ENCODE assay signal across 11 mouse cellular contexts in the genomic region with DNA sequence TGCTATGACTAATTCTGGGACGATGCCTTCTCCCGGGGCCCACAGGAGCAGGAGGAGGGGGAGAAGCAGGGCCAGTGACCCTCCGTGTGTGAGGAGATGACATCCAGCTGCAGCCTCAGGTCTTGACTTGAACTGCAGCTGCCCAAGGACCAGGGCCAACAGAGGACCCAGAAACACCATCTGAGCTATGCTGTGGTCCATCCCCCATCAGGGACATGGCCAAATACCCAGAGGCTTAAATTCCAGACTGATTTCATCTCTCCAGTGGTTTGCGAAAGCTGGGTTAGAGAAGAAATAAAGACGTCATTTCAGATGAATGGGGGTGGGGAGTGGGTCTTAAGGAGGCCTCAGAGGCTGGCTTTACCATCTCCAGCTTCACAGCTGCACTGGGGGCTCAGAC. TPM values are rescaled to one million over a fixed set of nuclear protein-coding genes. Genes with fewer than 3 reads are reported as not detected.
DNase-seq lines count a peak whose midpoint lies in the region; ATAC-seq and TF ChIP-seq lines count a peak whose summit lies in the region.
"Had no signal": no experiment of that assay in that cellular context is flagged by ENCODE, and none has a peak within 500 bp of the region (broad histone marks: within the 10 kb centered on the region; RNA-seq: fewer than 3 reads in every experiment).

No protein-coding gene starts in this region.

- H3K4me3 ChIP-seq in ES-Bruce4 (ENCODE audit: low read depth, low read length), result no peak overlapping the region
- H3K4me3 ChIP-seq in lung, embryonic 14.5 days (ENCODE audit: low read depth, low read length), result no peak overlapping the region
- no peak overlapping the region for H3K4me3 ChIP-seq in midbrain, embryonic 13.5 days (replicated peaks)
- H3K4me3 ChIP-seq: forebrain, embryonic 15.5 days; midbrain, embryonic 12.5 days had no signal

- H3K9ac ChIP-seq in ES-Bruce4 (ENCODE audit: low read depth, poor library complexity, severe bottlenecking), result no peak overlapping the region
- no peak overlapping the region for H3K9ac ChIP-seq in lung, embryonic 14.5 days
- no peak overlapping the region for H3K9ac ChIP-seq in midbrain, embryonic 13.5 days (replicated peaks)
- H3K9ac ChIP-seq: forebrain, embryonic 15.5 days; midbrain, embryonic 12.5 days had no signal

- no peaks in the 10 kb centered on the region for H3K9me3 ChIP-seq in ES-Bruce4 (replicated peaks; ENCODE audit: control insufficient read depth, insufficient read depth, low read length, poor library complexity, severe bottlenecking)
- no peaks in the 10 kb centered on the region for H3K9me3 ChIP-seq in lung, embryonic 14.5 days (ENCODE audit: low read depth, low read length)
- H3K9me3 ChIP-seq in midbrain, embryonic 13.5 days, result no peaks in the 10 kb centered on the region
- H3K9me3 ChIP-seq: forebrain, embryonic 15.5 days; midbrain, embryonic 12.5 days had no signal

- peak; percentile 90 for ATAC-seq in lung, embryonic 14.5 days (ENCODE audit: insufficient read depth)
- no peak for ATAC-seq in midbrain, embryonic 13.5 days
- ATAC-seq: forebrain, embryonic 15.5 days had no signal

- WGBS in lung, embryonic 14.5 days, result 16% methylated on average over 5 of the region's 5 CpGs
- WGBS in midbrain, embryonic 13.5 days, result 50% methylated on average over 5 of the region's 5 CpGs

- peak; percentile 61 for DNase-seq in adipocyte (ENCODE audit: low spot score)
- DNase-seq in heart, postnatal 25 days (ENCODE audit: low spot score), result peak; percentile 47
- peak; percentile 89 for DNase-seq in lung, embryonic 14.5 days
- DNase-seq in adrenal gland, postnatal 25 days, result no peak
- DNase-seq in layer of hippocampus, postnatal 25 days (ENCODE audit: extremely low spot score in 1 of 2, low spot score in 1 of 2), result no peak
- DNase-seq: cerebellum, adult 8-10 months; retina, postnatal 1 day had no signal

- intact Hi-C loops in heart, postnatal 25 days (cut with DNase I), result no loop called here

- H3K27me3 ChIP-seq in ES-Bruce4 (ENCODE audit: control insufficient read depth, insufficient read depth, low read length, poor library complexity, severe bottlenecking), result no peaks in the 10 kb centered on the region
- no peaks in the 10 kb centered on the region for H3K27me3 ChIP-seq in lung, embryonic 14.5 days (ENCODE audit: insufficient read depth, low read length)
- H3K27me3 ChIP-seq in midbrain, embryonic 13.5 days, result peaks cover 6% of the 10 kb centered on the region; the same call in 1 of the 2 replicates
- H3K27me3 ChIP-seq: forebrain, embryonic 15.5 days; midbrain, embryonic 12.5 days had no signal

- TF ChIP-seq POLR2A in ES-Bruce4 (IDR thresholded peaks at IDR 0.05; ENCODE audit: insufficient read depth, low read length), result no peak

- H3K4me2 ChIP-seq in lung, embryonic 14.5 days, result no peak overlapping the region
- H3K4me2 ChIP-seq in midbrain, embryonic 13.5 days (replicated peaks), result no peak overlapping the region
- H3K4me2 ChIP-seq: forebrain, embryonic 15.5 days; midbrain, embryonic 12.5 days had no signal

- H3K27ac ChIP-seq in ES-Bruce4 (ENCODE audit: insufficient read depth, low read length), result peak overlapping the region; percentile 71
- H3K27ac ChIP-seq in lung, embryonic 14.5 days (ENCODE audit: low read depth), result peak overlapping the region; percentile 21; the same call in 1 of the 2 replicates
- H3K27ac ChIP-seq in midbrain, embryonic 13.5 days, result no peak overlapping the region
- H3K27ac ChIP-seq: forebrain, embryonic 15.5 days; midbrain, embryonic 12.5 days had no signal

- no peaks in the 10 kb centered on the region for H3K36me3 ChIP-seq in ES-Bruce4 (ENCODE audit: control insufficient read depth, insufficient read depth, low read length, poor library complexity, severe bottlenecking)
- H3K36me3 ChIP-seq in lung, embryonic 14.5 days (ENCODE audit: insufficient read depth), result no peaks in the 10 kb centered on the region
- no peaks in the 10 kb centered on the region for H3K36me3 ChIP-seq in midbrain, embryonic 13.5 days
- H3K36me3 ChIP-seq: forebrain, embryonic 15.5 days; midbrain, embryonic 12.5 days had no signal

- TF ChIP-seq CTCF in ES-Bruce4 (IDR thresholded peaks at IDR 0.05; ENCODE audit: low read depth, low read length), result no peak
- TF ChIP-seq CTCF in lung, embryonic 14.5 days (IDR thresholded peaks at IDR 0.05; ENCODE audit: low read depth), result no peak

- TF ChIP-seq EP300 in ES-Bruce4 (IDR thresholded peaks at IDR 0.05; ENCODE audit: insufficient read depth, low read depth, low read length), result no peak

- peaks cover 6% of the 10 kb centered on the region for H3K4me1 ChIP-seq in ES-Bruce4 (ENCODE audit: control insufficient read depth, insufficient read depth, low read length)
- peaks cover 9% of the 10 kb centered on the region; the same call in 1 of the 2 replicates for H3K4me1 ChIP-seq in lung, embryonic 14.5 days (ENCODE audit: insufficient read depth)
- peaks cover 10% of the 10 kb centered on the region; the same call in 1 of the 2 replicates for H3K4me1 ChIP-seq in midbrain, embryonic 13.5 days (replicated peaks)

RNA-seq across cellular contexts. Expression of a gene that starts 35.0 kb away (rescaled TPM):
- polyA plus RNA-seq in ES-Bruce4 (2011; ENCODE audit: insufficient read depth, insufficient read length, low read depth, missing spikeins), result 5.6 and 11.5 TPM in 2 replicates
- 10 to 100 TPM; 37.7 to 41.6 TPM for total RNA-seq in heart, postnatal 25 days (2021)
- 66.8 and 67.2 TPM in 2 replicates for polyA plus RNA-seq in lung, embryonic 14.5 days (2014; fragmentation: Nextera tagmentation; extraction: Ambion mirVana)
- 47.2 and 53.5 TPM in 2 replicates for polyA plus RNA-seq in midbrain, embryonic 13.5 days (2015; fragmentation: Nextera tagmentation; extraction: Ambion mirVana)
- total RNA-seq in adrenal gland, postnatal 25 days (2021), result 33.5 and 60.5 TPM in 2 replicates
- 10 to 100 TPM; 35.5 to 45.9 TPM for total RNA-seq in layer of hippocampus, postnatal 25 days (2021)

Comparison
In these comparisons a context has a peak if more than half of its experiments do, and no peak if none do; other contexts are left out.
1. DNase-seq: peak in adipocyte (single experiment), heart, postnatal 25 days (single experiment) and lung, embryonic 14.5 days (single experiment); none in adrenal gland, postnatal 25 days (single experiment) and layer of hippocampus, postnatal 25 days (0 of 2).